Mouse (Mus musculus) telencephalon, adult 2 months (tissue): Measurements from ENCODE around the gene Gm21761.
"Not testable (repeated sequence)": the region's sequence is repeated elsewhere in the genome, so short reads cannot be mapped to it uniquely, and the experiment has no call there.

Experiments
- DNase-seq: peaks from one replicate; pipeline ENCODE4 v3.0.0-alpha.2; 2011; ENCODE audit warnings: low read depth, low spot score

Gene Gm21761

GRCm38 (mm10) chr13:119929172-119929571 is at the start of gene Gm21761:
Gene Gm21761, minus strand, starts transcription at chr13:119929272.
- DNase-seq = not testable (repeated sequence)

- not testable (repeated sequence) for DNase-seq
These were observed 40.1 kb upstream of the Gm21761 start for GRCm38 (mm10) chr13:119969163-119969562.

- not testable (repeated sequence) for DNase-seq
These were observed 39.1 kb upstream of the Gm21761 start for GRCm38 (mm10) chr13:119968193-119968592.

- not testable (repeated sequence) for DNase-seq
These were observed 36.9 kb upstream of the Gm21761 start for GRCm38 (mm10) chr13:119965968-119966367.

GRCm38 (mm10) chr13:119965302-119965952 is 36.4 kb upstream of the Gm21761 start:
- not testable (repeated sequence) for DNase-seq

- DNase-seq = not testable (repeated sequence)
These were observed 33.8 kb upstream of the Gm21761 start for GRCm38 (mm10) chr13:119962856-119963255.

- DNase-seq = not testable (repeated sequence)
These were observed 26.5 kb upstream of the Gm21761 start for GRCm38 (mm10) chr13:119955567-119955966.

- not testable (repeated sequence) for DNase-seq
These were observed 26.0 kb upstream of the Gm21761 start for GRCm38 (mm10) chr13:119955089-119955488.

GRCm38 (mm10) chr13:119950706-119951105 is 21.6 kb upstream of the Gm21761 start, which contains the start of gene B020031M17Rik:
Gene B020031M17Rik, minus strand, starts transcription at chr13:119950806.
- not testable (repeated sequence) for DNase-seq

GRCm38 (mm10) chr13:119924597-119925340 is 4.3 kb downstream of the Gm21761 start:
- not testable (repeated sequence) for DNase-seq

- DNase-seq = not testable (repeated sequence)
These were observed 11.9 kb downstream of the Gm21761 start for GRCm38 (mm10) chr13:119916966-119917722.

- not testable (repeated sequence) for DNase-seq
These were observed 12.6 kb downstream of the Gm21761 start for GRCm38 (mm10) chr13:119916449-119916848.

GRCm38 (mm10) chr13:119898549-119898948 is 30.5 kb downstream of the Gm21761 start:
- not testable (repeated sequence) for DNase-seq

- not testable (repeated sequence) for DNase-seq
These were observed 34.4 kb downstream of the Gm21761 start, which contains the start of gene Tcstv1 for GRCm38 (mm10) chr13:119894685-119895084. Gene Tcstv1, minus strand, starts transcription at chr13:119894785.

GRCm38 (mm10) chr13:119886896-119887295 is 42.2 kb downstream of the Gm21761 start:
- DNase-seq = not testable (repeated sequence)

- not testable (repeated sequence) for DNase-seq
These were observed 64.6 kb downstream of the Gm21761 start for GRCm38 (mm10) chr13:119864395-119864999.

GRCm38 (mm10) chr13:119862399-119862798 is 66.7 kb downstream of the Gm21761 start:
- not testable (repeated sequence) for DNase-seq
